ENCODE assay signal across 10 mouse cellular contexts in genomic region chr2:28829265-28829664, GRCm38 (mm10). TPM values are rescaled to one million over a fixed set of nuclear protein-coding genes. Genes with fewer than 3 reads are reported as not detected.
DNase-seq lines count a peak whose midpoint lies in the region; TF ChIP-seq lines count a peak whose summit lies in the region.
"Had no signal": no experiment of that assay in that cellular context is flagged by ENCODE, and none has a peak within 500 bp of the region (broad histone marks: within the 10 kb centered on the region; RNA-seq: fewer than 3 reads in every experiment).

No protein-coding gene starts in this region.

- 30% methylated on average over 4 of the region's 4 CpGs for WGBS in lung, adult 2 months

- peak; percentile 56 for TF ChIP-seq CTCF in lung, adult 2 months (IDR thresholded peaks at IDR 0.05; ENCODE audit: insufficient read depth, low read length)

- no peak overlapping the region for H3K4me3 ChIP-seq in lung, adult 2 months (replicated peaks; ENCODE audit: extremely low read depth, low read depth, low read length)

- TF ChIP-seq POLR2A in lung, adult 2 months (IDR thresholded peaks at IDR 0.05; ENCODE audit: borderline replicate concordance, extremely low read depth, low read depth, low read length) = no peak

- intact Hi-C loops in left cerebral cortex, postnatal 25 days (cut with DNase I) = no loop called here

- DNase-seq in embryo, embryonic 10 days (ENCODE audit: low spot score) = peak; percentile 17
- no peak for DNase-seq in embryo, embryonic 9.5 days (ENCODE audit: extremely low spot score)
- DNase-seq in lung, adult 2 months = no peak
- DNase-seq in lung, postnatal 36 days = no peak
- DNase-seq in kidney, adult 9 months = peak; percentile 39
- peak; percentile 32 to 47 for DNase-seq in lung, postnatal 4 days
- DNase-seq in layer of hippocampus, adult 9-11 months = no peak
- DNase-seq in left cerebral cortex, postnatal 25 days (ENCODE audit: low spot score in 2 of 2) = no peak
- DNase-seq: B cell, adult 2 months; gastrocnemius, postnatal 36 days had no signal

- no peaks in the 10 kb centered on the region for H3K4me1 ChIP-seq in lung, adult 2 months (ENCODE audit: control insufficient read depth, insufficient read depth, low read length)

RNA-seq across cellular contexts. Expression of gene Gtf3c4, which starts 10.9 kb away (rescaled TPM):
- polyA plus RNA-seq in lung, adult 2 months (2012; rRNA removed) = 8.6 and 10.2 TPM in 2 replicates
- total RNA-seq in left cerebral cortex, postnatal 25 days (2021) = 10 to 100 TPM; 34.5 to 39.2 TPM

RNA-seq across cellular contexts. Expression of gene Ddx31, which starts 10.9 kb away (rescaled TPM):
- 2.8 and 3.8 TPM in 2 replicates for polyA plus RNA-seq in lung, adult 2 months (2012; rRNA removed)
- 1 to 10 TPM; 5.9 to 8.1 TPM for total RNA-seq in left cerebral cortex, postnatal 25 days (2021)

Comparison
In these comparisons a context has a peak if more than half of its experiments do, and no peak if none do; other contexts are left out.
1. DNase-seq: peak in embryo, embryonic 10 days (single experiment), kidney, adult 9 months (single experiment) and lung, postnatal 4 days (2 of 2); none in embryo, embryonic 9.5 days (single experiment), lung, adult 2 months (single experiment), lung, postnatal 36 days (single experiment), layer of hippocampus, adult 9-11 months (single experiment) and left cerebral cortex, postnatal 25 days (0 of 2).